Mouse (Mus musculus): ENCODE data around the gene Stk17b.
"Not testable (repeated sequence)": the region's sequence is repeated elsewhere in the genome, so short reads cannot be mapped to it uniquely, and the experiment has no call there.

Stk17b gene

DNA sequence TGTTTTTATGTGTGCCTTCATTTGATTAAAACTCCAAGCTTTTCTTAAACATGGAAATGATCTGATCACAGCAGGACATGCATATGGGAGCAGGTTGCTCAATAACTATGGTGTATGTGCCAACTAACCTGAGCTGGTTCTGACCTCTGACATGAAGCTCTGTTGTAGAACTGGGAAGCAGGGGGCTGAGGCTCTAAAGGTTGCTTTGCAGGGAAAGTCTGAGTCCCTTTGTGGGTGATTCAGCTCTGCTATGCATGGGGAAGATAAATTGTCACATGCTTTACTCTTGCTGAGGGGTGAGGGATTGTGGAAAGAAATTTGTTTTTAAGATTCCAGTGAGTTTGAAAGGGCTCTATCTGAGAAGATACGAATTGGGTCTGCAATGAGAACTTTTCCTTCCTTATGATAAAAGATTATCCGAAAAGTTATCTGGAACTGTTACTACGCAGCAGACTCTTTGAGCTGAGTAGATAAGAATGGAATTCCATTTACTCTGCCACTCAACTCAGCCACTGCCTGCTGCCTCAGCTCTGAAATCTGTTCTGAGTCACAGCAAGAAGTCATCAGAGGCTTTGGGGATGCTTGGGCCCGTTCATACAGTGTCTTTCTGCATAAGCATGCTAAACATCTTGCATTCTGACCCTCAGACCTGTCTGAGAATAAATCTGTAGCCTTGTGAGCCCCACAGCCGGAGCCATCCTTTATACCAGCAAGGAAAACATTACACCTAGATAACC, 56.4 kb downstream of the Stk17b start:
- DNase-seq (ENCODE audit: low spot score in 2 of 2) = no peak

DNA sequence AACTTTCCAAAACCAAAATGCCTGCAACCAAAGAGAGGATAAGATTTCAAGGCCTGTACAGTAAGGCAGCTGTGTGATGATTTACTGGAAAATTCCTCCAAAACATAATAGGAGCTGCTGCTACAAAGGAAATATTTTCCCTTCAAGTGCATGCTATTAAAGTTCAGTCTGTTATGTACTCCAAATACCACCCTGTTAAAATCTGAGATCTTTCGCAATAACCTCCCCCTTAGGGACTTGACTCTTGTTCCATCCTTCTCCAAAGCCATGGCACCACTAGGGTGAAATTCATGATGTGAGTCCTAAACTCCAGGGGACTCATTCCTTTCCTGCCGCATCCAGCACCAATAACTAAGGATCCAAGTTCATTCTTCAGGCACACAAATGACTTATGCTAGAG, 58.1 kb downstream of the Stk17b start:
- no peak for DNase-seq (ENCODE audit: low spot score in 2 of 2)

DNA sequence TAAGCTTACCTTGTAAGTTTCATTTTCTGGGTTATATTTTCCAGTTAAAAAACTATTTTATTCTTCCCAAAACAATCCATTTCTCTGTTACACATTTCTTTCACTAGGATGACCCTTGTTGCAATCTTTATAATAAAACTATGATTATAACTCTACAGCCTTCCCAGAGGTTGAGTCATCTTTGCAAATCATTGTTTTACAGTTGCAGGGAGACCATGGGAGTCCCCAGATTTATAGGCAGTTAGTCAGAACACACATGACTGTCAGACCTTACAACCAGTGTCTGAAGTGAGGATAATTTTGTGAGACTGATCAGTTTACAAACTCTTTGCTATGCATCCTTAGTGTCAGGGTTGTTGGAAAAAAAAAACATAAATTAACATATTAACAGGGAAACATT, 63.7 kb downstream of the Stk17b start:
- no peak for DNase-seq (ENCODE audit: low spot score in 2 of 2)

DNA sequence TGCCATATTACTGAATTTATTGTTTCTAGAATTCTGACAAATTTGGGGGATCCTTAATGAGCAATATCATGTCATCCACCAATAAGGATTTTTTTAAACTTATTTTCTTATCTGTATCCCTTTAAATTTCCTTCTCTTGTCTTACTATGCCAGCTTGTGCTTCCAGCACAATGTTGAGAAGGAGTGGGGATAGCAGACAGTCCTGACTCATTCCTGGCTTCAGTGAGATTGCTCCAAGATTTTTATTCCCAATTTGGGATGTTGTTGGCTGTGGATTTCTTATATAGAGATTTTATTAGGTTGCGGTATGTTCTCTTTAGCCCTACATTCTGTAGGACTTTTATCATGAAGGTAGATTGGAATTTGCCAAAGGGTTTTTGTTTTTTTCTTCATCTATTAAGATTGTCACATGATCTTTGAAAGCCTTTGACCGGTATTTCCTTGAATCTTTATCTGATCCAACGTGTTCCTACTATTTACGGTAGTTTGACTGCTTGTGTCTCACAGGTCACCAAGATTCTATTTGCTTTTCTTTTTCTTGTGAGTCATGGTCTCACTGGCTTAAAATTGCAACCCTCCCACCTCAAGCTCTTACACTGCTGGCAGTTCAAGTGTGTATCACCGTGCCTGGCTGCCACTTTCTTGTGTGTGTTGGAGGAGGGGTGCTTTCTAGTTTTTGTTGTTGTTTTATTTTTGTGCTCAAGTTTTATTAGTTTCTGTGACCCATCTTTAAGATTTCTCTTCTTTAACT, 64.2 kb downstream of the Stk17b start:
- no peak for DNase-seq (ENCODE audit: low spot score in 2 of 2)

DNA sequence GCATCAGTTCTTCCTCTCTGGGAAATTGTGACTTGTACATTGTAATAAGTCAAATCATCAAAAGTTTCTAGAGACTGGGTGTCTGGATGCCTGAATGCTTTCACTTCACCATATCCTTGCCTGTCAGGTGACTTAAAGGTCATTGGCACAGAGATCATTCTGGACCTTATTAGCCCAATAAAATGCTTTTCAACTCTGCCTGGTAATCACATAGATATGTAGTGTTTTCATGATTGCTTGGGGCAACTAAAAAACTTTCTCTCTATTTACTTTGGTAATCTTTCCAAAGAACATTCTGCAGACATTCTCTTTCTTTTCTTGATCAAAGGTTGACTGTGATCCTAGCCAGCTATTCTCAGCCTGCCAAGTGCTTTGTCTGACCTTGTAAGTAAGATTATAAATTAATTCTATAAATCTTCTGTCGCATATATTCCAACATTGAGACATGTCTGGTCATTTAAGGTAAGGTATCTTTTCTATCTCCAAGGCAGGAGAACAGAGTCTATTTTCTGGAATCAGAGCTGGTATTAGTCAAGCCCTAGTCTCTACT, 69.0 kb downstream of the Stk17b start:
- DNase-seq (ENCODE audit: low spot score in 2 of 2) = no peak

DNA sequence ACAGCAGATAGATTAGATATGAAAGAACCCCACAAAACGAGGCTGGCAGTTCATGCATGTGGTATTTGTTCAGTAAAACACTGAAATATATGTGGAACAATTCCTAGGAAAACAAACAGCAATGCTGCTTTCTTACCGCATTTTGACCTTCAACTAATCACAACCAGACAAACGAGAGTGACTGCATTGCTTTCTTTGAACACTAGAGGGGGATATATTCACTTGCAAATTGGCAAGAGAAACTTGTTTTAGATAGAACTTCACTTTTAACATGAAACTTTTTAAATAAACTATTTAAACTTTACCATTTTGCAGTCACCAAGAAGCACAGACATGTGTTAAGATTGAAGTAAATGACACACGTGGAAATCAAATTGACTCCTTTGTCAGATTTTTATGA, 69.6 kb downstream of the Stk17b start:
- no peak for DNase-seq (ENCODE audit: low spot score in 2 of 2)

DNA sequence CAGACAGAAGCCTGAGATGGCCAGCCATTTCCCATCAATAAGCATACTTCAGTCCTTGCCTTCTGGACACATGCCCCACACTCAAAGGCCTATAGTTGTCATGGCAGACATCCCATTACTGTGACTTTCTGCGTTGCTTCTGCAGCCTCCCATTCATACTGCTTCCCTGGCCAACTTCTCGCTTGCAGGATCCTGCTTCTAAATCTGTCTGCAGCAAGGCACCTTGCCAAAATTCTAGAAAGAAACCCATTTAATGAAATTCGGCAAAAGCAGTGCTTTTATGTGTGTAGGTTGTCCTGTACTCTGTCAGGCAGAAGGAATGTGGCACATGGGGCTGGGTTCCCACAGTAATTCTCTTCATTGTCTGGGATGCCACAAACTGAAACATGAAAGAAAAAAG, 71.6 kb downstream of the Stk17b start:
- DNase-seq (ENCODE audit: low spot score in 2 of 2) = not testable (repeated sequence)

DNA sequence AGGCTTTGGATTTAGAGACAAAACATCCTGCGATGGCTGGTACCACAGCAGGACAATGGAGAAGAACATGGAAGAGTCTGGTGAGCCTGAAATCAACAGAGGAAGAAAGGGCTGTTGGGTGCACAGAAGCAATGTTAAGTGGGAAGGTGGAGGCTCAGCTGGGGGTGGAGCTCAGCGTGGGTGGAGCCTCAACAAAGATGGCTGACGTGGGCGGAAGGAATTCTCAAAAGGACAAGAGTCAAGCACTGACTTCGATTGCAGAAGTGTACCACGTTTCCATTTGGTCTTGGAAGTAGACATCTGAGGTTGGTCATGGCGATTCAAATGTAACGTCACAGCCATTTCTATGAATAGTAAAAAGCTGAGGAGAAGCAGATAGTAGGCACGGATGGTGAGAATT, 74.0 kb downstream of the Stk17b start:
- DNase-seq (ENCODE audit: low spot score in 2 of 2) = no peak

DNA sequence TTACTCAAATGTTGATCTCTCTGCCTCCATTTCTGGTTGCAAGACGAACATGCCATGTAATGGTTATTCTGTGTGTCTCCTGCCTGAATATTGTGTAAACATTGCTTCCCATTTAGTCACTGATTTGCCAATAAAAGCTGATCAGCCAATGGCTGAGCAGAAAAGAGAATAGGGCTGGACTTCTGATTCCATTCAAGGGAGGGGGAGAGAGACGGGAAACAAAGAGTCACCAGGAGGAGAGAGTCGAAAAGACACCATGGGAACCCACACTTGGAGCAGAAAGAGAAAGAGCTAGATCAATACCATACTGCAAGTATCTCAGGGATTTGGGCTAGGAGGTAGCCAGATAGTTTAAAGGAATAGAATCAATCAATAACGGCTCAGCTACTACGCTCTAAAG, 75.4 kb downstream of the Stk17b start:
- not testable (repeated sequence) for DNase-seq (ENCODE audit: low spot score in 2 of 2)

DNA sequence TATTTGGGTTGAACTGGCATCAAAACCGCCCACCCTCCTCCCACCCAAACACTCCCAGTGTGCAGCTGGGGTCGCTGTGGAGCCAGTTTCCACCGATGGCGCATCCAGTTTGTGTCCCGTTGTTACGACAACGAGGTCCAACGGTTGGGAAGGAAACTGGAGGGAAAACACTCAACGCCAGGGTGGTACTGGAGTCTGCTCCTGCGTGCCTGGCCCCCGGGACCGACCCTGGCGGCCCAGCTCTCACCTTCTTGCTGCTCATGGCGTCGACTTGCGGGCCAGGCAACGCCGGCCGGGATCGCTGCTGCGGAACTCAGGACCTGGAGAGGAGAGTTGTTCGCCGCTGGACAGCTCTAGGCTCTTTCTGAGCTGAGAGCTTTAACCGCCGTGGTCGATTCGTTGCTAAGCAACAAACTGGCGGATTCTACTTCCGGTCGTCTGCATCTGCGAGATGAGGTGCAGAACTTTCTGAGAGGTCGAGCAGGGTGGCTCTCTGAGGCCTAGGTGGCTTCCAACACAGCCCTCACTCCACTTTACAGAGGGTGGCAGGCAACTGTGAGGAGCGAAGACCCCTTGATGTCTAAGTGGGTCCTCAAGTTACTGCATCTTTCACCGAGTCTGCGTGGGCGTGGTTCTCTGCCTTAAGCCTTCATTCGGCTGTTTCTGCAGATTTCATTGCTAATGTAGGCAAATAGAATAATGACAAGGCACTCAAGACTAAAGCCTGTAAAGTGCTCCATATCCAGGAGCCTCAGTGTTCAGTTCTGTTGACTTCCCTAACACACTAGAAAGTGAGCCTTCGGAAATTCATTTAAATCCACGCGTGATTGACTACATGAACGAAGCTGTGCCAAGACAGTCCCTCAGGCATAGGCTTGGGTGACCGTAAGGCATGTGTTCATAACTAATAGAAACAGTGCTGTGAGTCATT, 78.3 kb downstream of the Stk17b start, which contains the start of gene Dnah7a:
Gene Dnah7a, minus strand, starts transcription at position 354 of the 931 bp plus-strand sequence.
- DNase-seq (ENCODE audit: low spot score in 2 of 2) = no peak
